Mouse (Mus musculus) right cerebral cortex, adult 18-20 months (tissue): ENCODE data around the gene Itpr2.

Source experiments
- DNase-seq: peaks from one replicate; pipeline ENCODE4 v3.0.0; 2022; ENCODE audit warnings: mixed read lengths

Itpr2 gene

DNA sequence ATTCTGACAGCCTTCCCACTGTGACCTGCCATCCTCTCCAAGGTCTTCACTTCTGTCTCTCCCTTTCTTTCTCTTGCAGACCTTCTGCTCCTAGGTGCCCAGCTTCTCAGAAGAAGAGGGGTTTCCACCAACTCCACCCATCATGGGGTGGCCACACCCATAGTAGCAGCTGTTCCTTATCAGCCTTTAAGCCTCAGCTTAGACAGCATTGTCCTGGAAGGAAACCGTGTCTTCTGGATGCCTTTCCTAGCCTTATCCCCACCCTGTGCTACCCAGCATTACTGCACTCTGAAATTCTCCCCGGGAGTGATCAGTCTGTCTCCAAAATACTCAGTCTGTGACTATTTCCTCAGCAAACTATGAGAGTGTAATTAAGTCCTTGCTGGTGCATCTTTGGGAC is 245.6 kb downstream of the Itpr2 start:
- no peak for DNase-seq

DNA sequence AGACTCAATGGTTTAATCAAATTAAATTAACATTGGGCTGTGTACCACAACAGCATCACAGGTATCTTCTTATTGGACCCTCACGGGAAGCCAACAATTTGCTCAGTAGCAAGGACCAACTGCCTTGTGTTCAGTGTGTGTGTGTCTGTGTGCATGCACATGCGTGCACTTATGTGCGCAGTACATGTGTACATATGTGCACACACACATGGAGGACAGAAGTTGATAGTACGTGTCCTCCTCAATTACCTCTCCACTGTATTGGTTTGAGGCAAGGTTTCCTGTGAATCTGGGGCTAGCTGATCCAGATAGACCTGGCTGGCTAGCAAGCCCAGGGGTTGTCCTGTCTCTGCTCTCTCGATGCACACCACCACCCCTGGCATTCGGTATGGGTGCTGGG is 246.4 kb downstream of the Itpr2 start:
- DNase-seq, result no peak

DNA sequence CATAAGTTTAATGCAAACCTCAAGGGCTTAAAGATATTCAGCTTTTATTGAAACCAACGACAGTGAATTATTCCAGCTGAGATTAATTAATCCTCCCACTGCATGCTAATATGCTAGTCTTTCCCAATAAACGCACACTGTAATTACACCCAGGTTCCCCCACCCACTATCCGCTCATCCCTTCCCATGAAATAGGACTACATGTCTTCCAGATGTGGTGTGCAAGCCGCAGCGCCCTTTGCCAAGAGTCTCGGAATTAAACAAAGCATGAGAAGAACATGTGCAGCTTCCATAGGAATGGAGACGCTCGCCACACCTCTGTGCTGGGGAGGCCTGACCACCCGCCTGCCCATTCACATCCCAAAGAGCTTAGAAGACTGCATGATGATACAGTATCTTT is 247.1 kb downstream of the Itpr2 start:
- no peak for DNase-seq

DNA sequence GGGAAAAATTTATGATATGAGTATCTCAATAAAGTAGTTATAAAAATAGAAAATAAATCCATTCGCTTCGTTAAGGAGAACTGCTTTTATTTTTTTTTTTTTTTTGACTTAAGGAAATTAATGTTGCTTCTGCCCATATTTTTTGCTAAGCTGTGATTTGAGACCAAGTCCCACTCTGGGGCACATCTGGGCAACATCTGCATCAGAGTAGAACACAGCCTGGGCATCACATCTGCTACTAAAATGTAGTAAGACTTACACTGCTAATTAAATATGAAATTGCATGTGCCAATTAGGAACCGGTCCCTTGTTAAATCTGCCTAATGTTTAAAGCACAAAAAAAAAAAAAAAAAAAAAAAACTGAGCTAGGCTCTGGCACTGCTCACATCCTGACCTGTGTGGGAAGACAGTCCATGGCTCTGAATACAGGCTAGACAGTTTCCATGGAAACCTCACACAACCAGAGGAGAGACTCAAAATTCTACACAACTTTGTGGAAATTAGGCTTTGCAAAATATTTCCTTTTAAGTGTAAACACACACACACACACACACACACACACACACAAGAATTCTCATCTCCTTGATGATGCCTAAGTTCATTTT is 247.7 kb downstream of the Itpr2 start:
- DNase-seq, result no peak

DNA sequence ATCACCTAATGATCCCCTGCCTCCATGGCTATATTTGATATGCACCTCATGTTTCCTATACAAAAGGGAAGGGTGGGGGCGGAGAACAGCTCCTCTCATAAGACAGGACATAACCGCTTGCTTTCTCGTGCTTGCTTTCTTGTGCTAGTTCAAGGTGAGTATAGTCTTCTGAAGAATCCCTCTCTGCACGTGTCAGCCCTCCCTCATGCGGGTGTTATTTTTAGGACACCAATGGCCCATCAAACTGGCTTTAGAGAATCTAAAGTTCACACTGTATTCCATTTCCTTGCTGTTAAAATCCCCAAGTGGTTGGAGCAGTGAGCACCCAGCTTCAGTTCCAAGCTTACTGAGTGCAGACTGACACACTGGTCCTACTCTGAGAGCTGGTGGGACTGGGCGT is 252.9 kb downstream of the Itpr2 start:
- DNase-seq, result no peak

DNA sequence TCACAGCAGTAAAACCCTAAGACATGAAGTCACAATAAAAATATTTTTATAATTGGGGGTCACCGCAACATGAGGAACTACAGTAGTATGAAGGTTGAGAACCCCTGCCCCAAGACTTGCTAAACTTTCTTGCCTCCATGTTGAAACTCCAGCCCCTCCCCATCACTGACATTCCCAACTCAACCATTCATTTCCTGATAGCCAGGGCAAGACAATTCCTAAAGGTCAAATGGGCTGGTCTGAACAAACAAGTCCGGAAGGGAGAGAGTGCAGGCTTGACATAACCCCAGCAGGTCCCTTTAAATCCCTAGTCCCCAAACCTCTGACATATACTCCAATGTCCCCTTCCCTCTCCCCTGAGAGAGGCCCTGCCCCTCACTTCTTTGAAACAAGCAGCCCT is 253.7 kb downstream of the Itpr2 start:
- DNase-seq, result no peak

DNA sequence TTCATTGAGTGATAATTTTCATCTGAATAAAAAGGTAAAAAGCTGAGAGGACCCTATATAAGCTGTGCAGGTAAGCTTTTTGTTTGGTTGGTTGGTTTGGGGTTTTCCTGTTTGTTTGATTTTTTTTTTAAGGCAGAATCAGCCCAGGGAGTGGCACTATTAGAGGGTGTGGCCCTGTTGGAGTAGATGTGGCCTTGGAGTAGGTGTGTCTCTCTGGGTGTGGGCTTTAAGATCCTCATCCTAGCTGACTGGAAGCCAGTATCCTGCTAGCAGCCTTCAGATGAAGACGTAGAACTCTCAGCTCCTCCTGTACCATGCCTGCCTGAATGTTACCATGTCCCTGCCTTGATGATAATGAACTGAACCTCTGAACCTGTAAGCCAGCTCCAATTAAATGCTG is 254.1 kb downstream of the Itpr2 start:
- DNase-seq, result no peak

DNA sequence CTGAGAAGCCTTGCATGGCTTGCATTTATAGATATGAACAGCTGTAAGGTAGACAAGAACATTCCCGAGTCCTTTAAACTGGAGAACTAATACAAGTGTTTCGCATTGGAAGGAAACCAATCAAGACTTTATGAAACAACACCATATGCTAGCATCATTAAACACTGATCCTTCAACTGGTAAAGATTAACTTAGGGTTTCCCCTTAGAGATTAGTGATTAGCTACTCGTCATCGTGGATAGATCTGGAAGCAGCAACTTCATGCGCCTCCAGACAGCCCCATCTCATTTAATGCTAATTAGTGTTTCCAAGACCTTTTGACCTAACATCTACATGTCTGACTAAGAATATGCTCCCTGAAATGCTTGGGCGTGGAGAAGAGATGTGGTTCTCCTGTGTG is 255.7 kb downstream of the Itpr2 start:
- DNase-seq, result no peak

DNA sequence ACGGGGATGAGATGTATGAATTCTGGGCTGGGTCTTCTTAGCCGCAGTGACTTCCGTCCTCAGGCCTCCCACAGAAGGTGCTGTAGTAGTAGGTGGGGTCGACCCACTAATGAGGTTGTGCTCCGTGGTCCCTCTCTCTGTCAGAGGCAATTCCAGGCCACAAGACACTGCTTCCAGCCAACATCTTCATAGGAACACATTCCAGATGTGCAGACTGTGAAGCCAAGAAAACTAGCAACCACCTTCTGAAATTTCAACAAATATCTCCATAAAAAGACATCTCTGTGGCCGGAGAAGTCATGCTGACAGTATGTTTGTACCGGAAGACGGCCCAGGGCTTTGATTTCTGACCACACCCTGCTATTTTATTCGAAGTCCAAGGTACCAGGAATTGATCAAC is 256.1 kb downstream of the Itpr2 start:
- DNase-seq, result no peak

DNA sequence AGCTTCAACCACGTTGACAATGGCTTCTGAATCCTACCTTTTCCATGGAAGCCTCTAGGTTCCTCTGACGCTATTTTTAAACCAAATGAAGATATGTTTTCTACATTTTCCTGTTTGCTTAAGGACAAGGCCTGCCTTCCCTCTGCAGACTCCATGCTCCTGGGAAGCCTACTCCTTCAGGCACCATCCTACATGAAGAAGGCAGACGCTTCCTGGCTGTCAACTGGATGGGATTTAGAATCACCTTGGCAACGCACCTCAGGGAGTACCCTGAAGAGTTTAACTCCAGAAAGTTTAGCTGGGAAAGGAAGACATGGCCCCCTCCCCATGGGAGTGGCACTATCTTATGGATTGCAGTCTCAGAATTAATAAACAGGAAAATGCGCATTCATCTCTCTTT is 259.0 kb downstream of the Itpr2 start:
- DNase-seq, result no peak

DNA sequence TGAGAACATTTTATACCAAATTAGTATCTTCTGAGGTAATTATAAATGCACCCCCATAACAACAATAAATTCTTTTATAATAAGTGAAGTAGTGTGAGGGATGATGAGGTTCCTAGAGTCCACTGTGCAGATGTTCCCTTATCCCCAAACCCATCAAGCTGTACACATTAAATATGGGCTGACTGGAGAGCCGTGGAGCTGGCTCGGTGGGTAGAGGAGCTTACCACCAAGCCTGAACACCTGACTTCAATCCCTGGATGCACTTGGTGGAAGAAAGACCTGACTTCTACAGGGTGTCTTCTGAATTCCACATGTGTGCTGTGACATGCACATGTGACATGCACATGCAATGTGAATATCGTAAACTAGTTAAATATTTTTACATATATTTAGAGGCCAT is 260.7 kb downstream of the Itpr2 start:
- no peak for DNase-seq

DNA sequence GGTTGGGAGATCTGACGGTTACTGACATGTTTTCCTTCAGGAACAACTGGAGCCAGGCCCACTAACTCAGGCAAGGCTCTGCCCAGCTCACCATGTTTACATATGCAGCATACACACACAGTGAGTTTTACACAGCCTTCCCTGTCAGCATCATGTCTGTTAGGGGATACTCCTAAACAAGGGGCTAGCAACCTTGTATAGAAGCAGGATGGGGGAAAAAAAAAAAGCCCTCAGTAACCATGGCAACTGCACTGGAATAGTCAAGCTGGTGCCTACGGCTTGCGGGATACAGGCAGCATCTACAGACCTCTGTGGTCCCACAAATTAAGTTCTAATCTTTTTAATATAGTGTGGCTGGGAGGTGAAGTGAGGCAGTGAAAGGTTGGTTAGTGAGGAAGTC is 266.9 kb downstream of the Itpr2 start:
- no peak for DNase-seq

DNA sequence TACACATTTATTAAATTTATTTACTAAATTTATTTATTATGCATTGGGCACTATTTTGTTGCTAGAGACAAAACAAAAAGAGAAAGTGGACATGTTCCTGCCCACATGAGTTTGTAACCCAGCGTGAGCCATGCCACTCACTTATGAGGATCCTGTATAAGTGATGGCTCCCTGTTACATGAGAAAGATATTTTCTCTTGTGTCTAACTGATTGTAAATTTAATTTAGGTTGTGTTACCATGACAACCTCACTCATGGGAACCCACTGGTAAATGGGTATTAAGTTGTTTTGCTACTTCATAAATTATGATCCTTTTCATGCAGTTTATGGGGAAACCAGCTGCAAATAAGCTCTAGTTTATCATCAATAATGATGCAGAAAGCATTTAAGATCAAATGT is 267.6 kb downstream of the Itpr2 start:
- DNase-seq, result no peak

DNA sequence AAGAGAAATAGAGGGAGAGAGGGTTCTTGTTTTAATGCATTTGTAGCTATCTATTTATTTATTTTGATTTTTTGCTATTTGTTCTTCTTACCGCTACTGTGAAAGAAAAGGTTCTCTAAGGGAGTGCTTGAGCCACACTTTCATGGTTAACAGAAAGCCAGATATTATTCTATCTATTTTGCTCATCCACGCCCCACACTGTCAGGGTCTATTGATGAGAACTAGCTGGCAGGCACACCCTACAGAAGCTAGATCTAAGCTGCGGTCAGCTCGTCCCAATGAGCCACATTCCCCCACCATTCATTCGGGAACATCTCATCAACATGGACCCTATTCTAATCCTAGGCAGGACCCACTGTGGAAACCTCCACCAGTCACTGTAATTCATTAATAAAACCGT is 271.1 kb downstream of the Itpr2 start:
- no peak for DNase-seq

DNA sequence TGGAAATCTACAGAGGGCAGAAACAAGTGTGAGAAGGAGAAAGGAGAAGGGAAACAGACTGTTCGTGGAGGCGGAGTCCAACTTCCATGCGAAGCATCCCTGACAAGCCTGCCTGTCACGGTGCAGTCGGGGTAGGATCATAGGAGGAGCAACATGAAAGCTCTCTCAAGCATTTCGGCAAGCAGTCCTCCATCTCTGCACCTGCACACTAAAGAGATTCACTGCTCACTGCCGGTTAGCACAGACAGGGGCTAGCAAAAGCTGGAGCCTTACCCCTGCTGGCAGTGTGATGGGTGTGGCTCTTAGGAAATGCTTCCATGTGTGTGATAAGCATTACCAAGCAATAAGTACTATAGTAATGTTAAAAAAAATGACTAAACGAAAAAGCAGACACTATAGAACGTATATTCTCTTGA is 271.6 kb downstream of the Itpr2 start:
- no peak for DNase-seq

DNA sequence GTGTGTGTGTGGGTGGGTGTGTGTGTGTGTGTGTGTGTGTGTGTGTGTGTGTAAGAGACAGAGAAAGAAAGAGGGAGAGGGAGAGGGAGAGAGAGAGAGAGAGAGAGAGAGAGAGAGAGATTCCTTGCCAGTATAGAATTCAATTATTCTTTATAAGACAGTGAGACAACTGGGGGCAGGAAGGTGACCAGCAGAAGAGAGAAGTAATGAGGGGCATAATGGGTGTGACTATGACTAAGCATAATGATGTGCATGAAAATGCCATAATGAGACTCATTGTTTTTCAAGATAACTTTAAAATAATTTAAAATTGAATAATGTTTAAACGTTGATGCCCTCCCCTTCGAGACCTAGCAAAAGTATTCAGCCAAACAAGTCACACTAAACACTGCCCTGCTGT is 272.1 kb downstream of the Itpr2 start:
- no peak for DNase-seq

DNA sequence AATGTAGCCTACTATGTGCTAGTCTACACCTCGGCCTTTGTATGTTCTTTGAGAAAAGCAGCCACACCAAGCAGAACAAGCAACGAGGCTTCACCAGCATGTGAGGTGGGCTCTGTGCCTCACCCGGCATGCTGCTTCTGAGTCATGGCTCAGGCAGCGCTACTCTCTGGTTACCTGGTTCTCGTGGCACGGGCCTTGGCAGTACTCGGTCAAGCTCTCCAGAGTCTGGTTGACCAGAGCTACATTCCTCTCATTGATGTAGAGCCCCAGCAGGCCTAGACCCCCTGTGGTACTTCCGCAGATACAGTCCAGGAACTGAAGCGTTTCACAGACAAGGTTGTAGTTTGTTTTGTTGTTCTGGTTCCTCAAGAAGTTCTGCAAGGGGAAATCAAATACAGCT is 272.5 kb downstream of the Itpr2 start:
- DNase-seq, result no peak

DNA sequence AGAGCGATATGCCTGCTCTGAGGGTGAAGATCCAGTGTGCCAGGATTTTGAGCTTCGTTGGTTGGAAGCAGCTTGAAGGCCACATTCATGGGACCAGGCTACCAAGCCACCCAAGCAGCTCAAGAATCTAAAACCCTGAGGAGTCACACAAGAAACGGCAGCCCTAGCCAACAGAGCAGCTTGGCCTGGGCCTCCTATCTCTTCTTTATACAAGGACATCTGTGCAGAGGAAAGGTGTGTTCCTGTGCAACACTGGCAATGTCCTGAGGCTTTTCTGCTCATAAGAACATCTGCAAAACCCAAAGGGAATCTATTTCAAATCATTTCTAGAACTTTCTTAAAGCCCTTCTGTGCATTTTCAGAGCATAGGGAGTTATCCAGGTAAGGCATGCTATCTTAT is 274.0 kb downstream of the Itpr2 start:
- DNase-seq, result no peak

DNA sequence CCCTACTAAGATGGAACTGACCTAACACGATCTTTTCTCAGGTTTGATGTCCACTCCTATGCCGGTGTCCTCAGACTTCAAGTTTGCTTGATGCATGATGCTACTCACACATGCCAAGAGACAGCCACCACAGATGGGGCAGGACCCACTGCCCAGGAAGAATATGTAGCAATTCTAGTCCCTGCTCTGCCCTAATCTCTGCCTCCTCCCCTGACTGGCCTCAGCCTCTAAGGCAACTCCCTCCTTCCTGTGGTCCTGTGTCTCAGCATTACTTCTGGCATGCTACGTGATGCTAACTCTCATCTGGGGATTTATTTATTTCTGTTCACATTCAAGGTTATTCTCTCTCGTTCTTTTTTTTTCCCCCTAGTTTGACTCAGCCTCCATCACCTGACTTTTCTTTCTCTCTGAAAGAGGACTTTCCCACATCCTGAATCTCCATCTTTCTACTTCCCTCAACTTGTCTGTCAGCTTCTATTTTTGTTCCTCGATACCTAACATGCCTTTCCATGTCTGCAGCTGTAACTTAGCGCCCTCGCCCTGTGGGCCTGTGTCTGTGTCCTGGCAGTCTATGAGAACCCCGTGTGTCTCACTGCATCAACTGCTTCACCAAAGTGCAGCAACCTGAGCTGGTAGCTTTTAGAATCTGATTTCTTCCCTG is 279.5 kb downstream of the Itpr2 start:
- no peak for DNase-seq

DNA sequence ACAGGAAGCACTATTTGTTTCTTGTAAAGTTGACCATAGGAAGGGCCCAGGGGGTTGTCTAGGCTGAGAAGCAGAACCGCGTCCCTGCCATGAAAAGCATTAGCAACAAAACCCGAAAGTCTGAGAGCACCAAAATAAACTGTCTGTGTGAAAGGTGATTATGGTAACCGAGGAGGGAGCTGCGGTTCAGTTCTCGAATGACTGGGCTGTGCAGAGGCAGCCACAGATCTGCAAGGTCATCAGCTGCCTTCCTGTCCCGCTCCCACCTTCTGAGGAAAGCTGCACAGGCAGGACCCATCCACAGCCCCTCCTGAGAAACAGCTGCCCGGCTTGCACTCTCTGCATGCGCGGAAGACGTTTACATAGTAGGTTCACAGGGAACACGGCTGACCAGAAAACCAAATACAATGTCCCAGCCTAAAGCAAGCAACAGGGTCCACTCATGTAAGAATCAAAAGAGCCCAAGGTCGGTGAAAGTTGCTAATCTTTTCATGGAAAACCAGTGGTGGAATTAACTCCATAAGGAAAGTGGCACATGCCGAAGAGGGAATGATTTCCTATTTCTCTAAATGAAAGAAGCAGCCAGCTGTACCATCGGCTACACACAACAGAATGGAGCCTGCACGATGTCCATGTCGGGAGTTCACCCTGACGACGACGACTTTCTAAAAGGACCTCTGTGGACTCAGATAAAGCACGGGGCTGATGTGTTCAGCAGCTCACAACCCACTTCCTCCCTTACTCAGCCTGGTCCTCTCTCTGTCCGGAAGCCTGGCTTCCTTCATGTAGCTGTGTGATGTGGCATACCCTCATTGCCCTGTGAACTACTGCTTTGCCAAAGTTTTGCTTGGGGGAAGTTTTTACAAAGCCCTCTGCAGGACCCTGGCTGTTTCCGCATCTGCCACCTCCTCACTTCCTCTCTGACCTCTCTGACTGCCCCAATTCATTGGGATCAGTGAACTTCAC is 280.4 kb downstream of the Itpr2 start:
- peak; percentile 6 for DNase-seq

DNA sequence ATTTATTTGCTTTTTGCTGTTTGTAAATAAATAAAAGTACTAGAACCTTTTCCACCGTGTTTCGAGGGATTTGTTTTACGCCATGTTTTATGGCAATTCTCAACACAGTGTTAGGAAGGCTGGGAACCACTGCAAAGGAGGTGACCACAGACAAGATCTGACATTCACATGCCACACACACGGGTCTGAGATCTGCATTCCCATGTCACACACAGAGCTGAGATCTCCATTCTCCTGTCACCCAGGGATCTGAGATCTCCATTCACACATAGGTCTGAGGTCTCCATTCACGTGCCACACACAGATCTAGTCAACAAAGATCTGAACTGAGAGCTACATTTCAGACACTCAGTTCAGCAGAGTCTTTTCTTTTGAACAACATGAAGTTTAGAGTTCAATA is 282.0 kb downstream of the Itpr2 start:
- no peak for DNase-seq

DNA sequence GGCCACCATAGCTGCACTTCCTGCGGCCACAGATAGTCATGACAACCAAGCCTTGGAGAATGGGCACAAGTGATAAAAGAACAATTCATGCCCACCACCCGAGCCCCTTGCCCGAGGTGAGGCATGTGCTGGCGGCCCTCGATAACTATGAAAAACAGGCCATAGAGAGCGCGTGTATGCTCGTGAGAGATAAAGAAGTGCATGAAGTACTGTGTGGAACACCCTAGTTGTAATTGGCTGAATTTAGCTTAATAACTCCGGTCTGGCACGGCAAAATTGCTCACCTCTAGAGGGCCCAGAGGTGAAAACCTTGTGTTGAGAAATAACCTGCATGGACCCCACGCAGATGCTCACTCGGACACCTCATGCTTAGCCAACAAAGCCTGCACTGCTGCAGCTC is 282.5 kb downstream of the Itpr2 start:
- no peak for DNase-seq

DNA sequence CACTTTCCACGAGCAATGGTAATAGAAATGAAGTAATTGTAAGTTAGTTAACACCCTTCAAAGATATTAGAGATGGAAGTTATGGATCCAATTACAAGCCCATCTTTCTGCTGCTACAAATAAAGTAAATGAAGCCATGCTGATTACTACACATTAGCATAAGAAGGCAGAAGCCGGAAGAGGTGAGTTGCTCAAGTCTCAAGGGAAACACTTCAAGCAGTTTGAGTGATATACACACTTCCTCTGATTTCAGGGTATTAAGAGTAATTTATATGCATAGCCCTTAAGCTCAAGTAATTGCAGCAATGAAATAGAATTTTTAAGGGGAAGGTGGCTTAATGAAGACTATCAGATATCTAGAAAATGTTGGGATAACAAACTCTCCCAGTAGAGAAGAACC is 286.7 kb downstream of the Itpr2 start:
- DNase-seq, result no peak

DNA sequence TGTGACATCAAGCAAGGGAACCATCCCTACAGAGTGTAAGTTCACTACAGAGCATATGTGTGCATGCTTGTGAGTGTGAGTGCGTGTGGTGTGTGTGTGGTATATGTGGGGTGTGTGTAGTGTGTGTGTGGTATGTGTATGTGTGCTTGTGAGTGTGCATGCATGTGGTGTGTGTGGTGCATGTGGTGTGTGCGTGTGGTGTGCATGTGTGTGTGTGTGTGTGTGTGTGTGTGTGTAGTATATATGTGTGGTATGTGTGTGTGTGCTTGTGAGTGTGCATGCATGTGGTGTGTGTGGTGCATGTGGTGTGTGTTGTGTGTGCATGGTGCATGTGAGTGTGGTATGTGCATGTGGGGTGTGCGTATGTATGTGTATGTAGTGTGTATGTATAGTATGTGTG is 289.7 kb downstream of the Itpr2 start:
- no peak for DNase-seq
